Mouse (Mus musculus) thymus, postnatal 10 days (tissue): ENCODE measurements around the gene Hdac5.

ENCODE experiments used
- DNase-seq, 2 experiments: peaks; one replicate each; pipeline ENCODE4 v3.0.0; 2021; ENCODE audit warnings: low spot score in 2 of 2

Gene Hdac5

GRCm38 (mm10) chr11:102240636-102241035 lies 10.7 kb upstream of the Hdac5 start:
- DNase-seq, result no peak

GRCm38 (mm10) chr11:102236022-102236421 lies 6.1 kb upstream of the Hdac5 start:
- DNase-seq, result no peak

GRCm38 (mm10) chr11:102229331-102229953 lies 524 bp downstream of the Hdac5 start:
- peak; percentile 30 to 33 for DNase-seq

- DNase-seq, result no peak
Measured at GRCm38 (mm10) chr11:102228646-102229268, 1.2 kb downstream of the Hdac5 start.

- no peak for DNase-seq
Measured at GRCm38 (mm10) chr11:102228191-102228545, 1.8 kb downstream of the Hdac5 start.

- no peak for DNase-seq
Measured at GRCm38 (mm10) chr11:102227270-102228190, 2.4 kb downstream of the Hdac5 start.

- no peak for DNase-seq
Measured at GRCm38 (mm10) chr11:102226067-102226978, 3.6 kb downstream of the Hdac5 start.

- DNase-seq, result no peak
Measured at GRCm38 (mm10) chr11:102225221-102225620, 4.7 kb downstream of the Hdac5 start.

- DNase-seq, result no peak
Measured at GRCm38 (mm10) chr11:102224686-102225085, 5.3 kb downstream of the Hdac5 start.

- peak; percentile 77 to 88 for DNase-seq
Measured at GRCm38 (mm10) chr11:102223166-102223565, 6.8 kb downstream of the Hdac5 start.

- DNase-seq, result no peak
Measured at GRCm38 (mm10) chr11:102221954-102222351, 8.0 kb downstream of the Hdac5 start.

GRCm38 (mm10) chr11:102221243-102221953 lies 8.6 kb downstream of the Hdac5 start:
- DNase-seq, result no peak

- DNase-seq, result no peak
Measured at GRCm38 (mm10) chr11:102220451-102220850, 9.5 kb downstream of the Hdac5 start.

- DNase-seq, result no peak
Measured at GRCm38 (mm10) chr11:102219994-102220346, 10.0 kb downstream of the Hdac5 start.

- no peak for DNase-seq
Measured at GRCm38 (mm10) chr11:102219247-102219993, 10.5 kb downstream of the Hdac5 start.

GRCm38 (mm10) chr11:102218783-102219182 lies 11.2 kb downstream of the Hdac5 start:
- peak; percentile 83 to 86 for DNase-seq

GRCm38 (mm10) chr11:102217876-102218430 lies 12.0 kb downstream of the Hdac5 start:
- DNase-seq, result no peak

- no peak for DNase-seq
Measured at GRCm38 (mm10) chr11:102217396-102217795, 12.6 kb downstream of the Hdac5 start.

- no peak for DNase-seq
Measured at GRCm38 (mm10) chr11:102216886-102217240, 13.1 kb downstream of the Hdac5 start.
